Mouse (Mus musculus) layer of hippocampus, postnatal 10 days (tissue): ENCODE measurements around the gene Ankrd11. TPM values are rescaled to one million over a fixed set of nuclear protein-coding genes. Genes with fewer than 3 reads are reported as not detected.
"Not testable (repeated sequence)": the region's sequence is repeated elsewhere in the genome, so short reads cannot be mapped to it uniquely, and the experiment has no call there.

Source experiments
- DNase-seq, 2 experiments: peaks; one replicate each; pipeline ENCODE4 v3.0.0; 2021; ENCODE audit warnings: low spot score in 2 of 2
- total RNA-seq, 2 experiments: library from RNA; stranded (reverse); gene quantifications; 2 replicates each; pipeline ENCODE4 v1.2.3; 2021

Gene Ankrd11
- total RNA-seq, 2 experiments from 2014 or later: 147 to 160 TPM

- DNase-seq: peak; percentile 60 to 69
Measured at GRCm38 (mm10) chr8:123041008-123041773, 886 bp downstream of the Ankrd11 start.

- no peak for DNase-seq
Measured at GRCm38 (mm10) chr8:123040110-123040650, 1.9 kb downstream of the Ankrd11 start.

- DNase-seq: no peak
Measured at GRCm38 (mm10) chr8:123039376-123040109, 2.5 kb downstream of the Ankrd11 start.

- no peak for DNase-seq
Measured at GRCm38 (mm10) chr8:123038351-123038750, 3.7 kb downstream of the Ankrd11 start.

- no peak for DNase-seq
Measured at GRCm38 (mm10) chr8:123037487-123037886, 4.6 kb downstream of the Ankrd11 start.

GRCm38 (mm10) chr8:123036956-123037355 lies 5.1 kb downstream of the Ankrd11 start:
- no peak for DNase-seq

GRCm38 (mm10) chr8:123034171-123034570 lies 7.9 kb downstream of the Ankrd11 start:
- DNase-seq: no peak

- DNase-seq: no peak
Measured at GRCm38 (mm10) chr8:123033431-123033830, 8.6 kb downstream of the Ankrd11 start.

GRCm38 (mm10) chr8:123032730-123033129 lies 9.3 kb downstream of the Ankrd11 start:
- DNase-seq: no peak

- DNase-seq: no peak
Measured at GRCm38 (mm10) chr8:123031321-123031978, 10.6 kb downstream of the Ankrd11 start.

GRCm38 (mm10) chr8:123030091-123030490 lies 12.0 kb downstream of the Ankrd11 start:
- DNase-seq: not testable (repeated sequence)

GRCm38 (mm10) chr8:123027786-123028185 lies 14.3 kb downstream of the Ankrd11 start:
- DNase-seq: no peak

- DNase-seq: no peak
Measured at GRCm38 (mm10) chr8:123025951-123026351, 16.1 kb downstream of the Ankrd11 start.

- DNase-seq: no peak
Measured at GRCm38 (mm10) chr8:123024226-123024625, 17.9 kb downstream of the Ankrd11 start.

GRCm38 (mm10) chr8:123022727-123023126 lies 19.4 kb downstream of the Ankrd11 start:
- DNase-seq: no peak

- DNase-seq: no peak
Measured at GRCm38 (mm10) chr8:123021259-123021658, 20.8 kb downstream of the Ankrd11 start.

GRCm38 (mm10) chr8:123020859-123021258 lies 21.2 kb downstream of the Ankrd11 start:
- DNase-seq: no peak

GRCm38 (mm10) chr8:123020084-123020483 lies 22.0 kb downstream of the Ankrd11 start:
- DNase-seq: no peak

- DNase-seq: no peak
Measured at GRCm38 (mm10) chr8:123018484-123019164, 23.5 kb downstream of the Ankrd11 start.

GRCm38 (mm10) chr8:123017143-123017542 lies 24.9 kb downstream of the Ankrd11 start:
- DNase-seq: no peak

- DNase-seq: no peak
Measured at GRCm38 (mm10) chr8:123015074-123015473, 27.0 kb downstream of the Ankrd11 start.
